Mouse (Mus musculus): ENCODE measurements around the gene Nucb1. TPM values are rescaled to one million over a fixed set of nuclear protein-coding genes. Genes with fewer than 3 reads are reported as not detected.

The Nucb1 gene
- polyA plus RNA-seq, 1 experiment, result 405 TPM

GRCm38 (mm10) chr7:45457204-45458060 is 52.8 kb downstream of the Nucb1 start:
- peak; percentile 91 for DNase-seq
- peaks cover 19% of the 10 kb centered on the region for H3K4me1 ChIP-seq (ENCODE audit: control insufficient read depth, insufficient read depth, low read length)

DNA sequence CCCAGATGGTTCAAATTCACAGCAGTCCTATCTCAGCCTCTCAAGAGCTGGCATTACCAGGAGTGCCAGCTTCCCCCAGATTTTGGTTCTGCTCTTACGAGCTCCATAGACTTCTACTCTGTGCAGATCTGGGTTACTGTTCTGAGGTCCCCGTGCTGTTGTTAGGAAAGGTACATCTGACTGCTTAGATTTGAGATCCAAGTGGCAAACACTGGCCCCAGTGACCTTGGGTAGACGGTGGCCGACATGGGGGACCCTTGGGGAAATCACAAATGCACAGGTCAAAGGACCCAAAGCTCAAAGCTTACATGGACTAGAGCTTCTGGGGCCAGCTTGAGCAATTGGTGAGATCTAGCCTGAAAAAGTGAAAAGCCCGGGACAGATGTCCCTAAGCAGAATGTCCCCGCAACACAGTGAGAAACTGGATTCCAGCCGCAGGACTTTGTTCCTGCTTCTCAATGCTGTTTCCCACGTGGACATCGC is 53.4 kb downstream of the Nucb1 start:
- peaks cover 16% of the 10 kb centered on the region for H3K4me1 ChIP-seq (ENCODE audit: control insufficient read depth, insufficient read depth, low read length)
- peaks cover 11% of the 10 kb centered on the region for H3K36me3 ChIP-seq (ENCODE audit: control insufficient read depth, insufficient read depth, low read length)
- DNase-seq, result no peak
- peak overlapping the region; percentile 34 for H3K27ac ChIP-seq (ENCODE audit: insufficient read depth, low read depth, low read length)
- WGBS, result 25% methylated on average over 9 of the region's 9 CpGs
- H3K4me3 ChIP-seq (ENCODE audit: insufficient read depth, low read depth, low read length), result no peak overlapping the region
- TF ChIP-seq POLR2A (IDR thresholded peaks at IDR 0.05; ENCODE audit: low read depth, low read length), result no peak
- TF ChIP-seq CTCF (conservative IDR thresholded peaks at IDR 0.05; ENCODE audit: insufficient read depth, insufficient read length, low read depth, low read length), result no peak
- no peaks in the 10 kb centered on the region for H3K27me3 ChIP-seq (replicated peaks; ENCODE audit: control insufficient read depth, insufficient read depth, low read length)

More at GRCm38 (mm10) chr7:45457204-45458060, 52.8 kb downstream of the Nucb1 start:
- no peaks in the 10 kb centered on the region for H3K27me3 ChIP-seq (replicated peaks; ENCODE audit: control insufficient read depth, insufficient read depth, low read length)
- H3K27ac ChIP-seq (ENCODE audit: insufficient read depth, low read depth, low read length), result peak overlapping the region; percentile 83
- peak overlapping the region; percentile 82 for H3K4me3 ChIP-seq (ENCODE audit: insufficient read depth, low read depth, low read length)
- TF ChIP-seq CTCF (conservative IDR thresholded peaks at IDR 0.05; ENCODE audit: insufficient read depth, insufficient read length, low read depth, low read length), result no peak
- TF ChIP-seq POLR2A (IDR thresholded peaks at IDR 0.05; ENCODE audit: low read depth, low read length), result no peak
- H3K36me3 ChIP-seq (ENCODE audit: control insufficient read depth, insufficient read depth, low read length), result peaks cover 11% of the 10 kb centered on the region
- WGBS, result 27% methylated on average over 10 of the region's 10 CpGs

DNA sequence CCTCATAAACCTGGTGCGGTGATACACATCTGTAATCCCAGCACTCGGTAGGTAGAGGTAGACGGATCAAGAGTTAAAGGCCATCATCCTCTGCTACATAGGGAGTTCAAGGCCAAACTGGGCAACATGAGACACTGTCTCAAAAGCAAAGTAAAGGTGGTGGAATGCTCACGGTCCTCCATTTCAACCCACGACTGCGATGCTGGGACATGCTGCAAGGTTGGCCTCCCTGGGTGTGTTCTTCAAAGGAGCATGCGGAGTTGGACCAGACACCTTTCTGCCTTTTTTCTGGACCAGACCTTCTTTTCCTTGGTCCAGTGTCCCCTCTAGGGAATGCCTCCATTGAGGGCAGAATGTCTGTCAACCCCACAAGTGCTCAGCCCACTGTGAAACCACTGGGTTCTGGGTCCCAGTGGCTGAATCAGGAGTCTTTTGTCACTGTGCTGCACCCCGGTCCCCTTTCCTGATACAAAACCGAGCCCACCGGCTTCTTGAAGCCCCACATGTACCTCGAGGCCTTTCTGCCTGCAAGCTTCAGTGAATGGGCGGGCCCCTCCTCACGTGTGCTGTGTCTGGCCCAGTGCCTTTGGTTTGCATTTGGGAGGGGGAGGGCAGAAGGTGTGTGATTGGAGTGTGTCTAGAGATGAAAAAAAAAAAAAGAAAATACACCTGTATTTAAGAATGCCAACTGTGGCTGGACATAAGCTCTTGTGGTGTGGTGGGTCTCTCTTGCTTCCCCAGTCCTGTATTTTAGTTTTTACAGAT is 54.1 kb downstream of the Nucb1 start:
- DNase-seq, result no peak
- Histone ChIP-seq H3K27me3 (replicated peaks; ENCODE audit: control insufficient read depth, insufficient read depth, low read length) (no peaks in the 10 kb centered on the region), H3K4me1 (ENCODE audit: control insufficient read depth, insufficient read depth, low read length) (peaks cover 14% of the 10 kb centered on the region), H3K4me3 (ENCODE audit: insufficient read depth, low read depth, low read length) (no peak overlapping the region), H3K27ac (ENCODE audit: insufficient read depth, low read depth, low read length) (peak overlapping the region; percentile 34; the same call in 1 of the 2 replicates), H3K36me3 (ENCODE audit: control insufficient read depth, insufficient read depth, low read length) (peaks cover 11% of the 10 kb centered on the region)
- no peak for TF ChIP-seq POLR2A (IDR thresholded peaks at IDR 0.05; ENCODE audit: low read depth, low read length)
- TF ChIP-seq CTCF (conservative IDR thresholded peaks at IDR 0.05; ENCODE audit: insufficient read depth, insufficient read length, low read depth, low read length), result no peak
- 71% methylated on average over 13 of the region's 13 CpGs for WGBS

DNA sequence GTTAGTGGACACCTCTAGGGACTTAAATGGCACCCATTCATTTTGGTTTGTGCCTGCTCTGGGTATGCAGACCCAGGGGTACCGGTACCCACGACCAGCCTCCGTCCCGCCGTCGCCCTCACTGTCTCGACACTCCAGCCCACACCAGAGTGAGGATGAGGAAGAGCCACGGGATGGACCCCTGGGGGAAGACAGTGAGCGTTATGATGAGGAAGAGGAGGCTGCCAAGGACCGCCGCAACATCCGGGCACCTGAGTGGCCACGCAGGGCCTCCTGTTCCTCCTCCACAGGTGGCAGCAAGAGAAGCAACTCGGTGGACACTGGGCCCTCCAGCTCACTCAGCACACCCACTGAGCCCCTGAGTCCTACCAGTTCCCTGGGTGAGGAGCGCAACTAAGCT is 55.2 kb downstream of the Nucb1 start:
- Histone ChIP-seq H3K4me1 (ENCODE audit: control insufficient read depth, insufficient read depth, low read length) (peaks cover 8% of the 10 kb centered on the region; the same call in 1 of the 2 replicates), H3K36me3 (ENCODE audit: control insufficient read depth, insufficient read depth, low read length) (peaks cover 11% of the 10 kb centered on the region), H3K27me3 (replicated peaks; ENCODE audit: control insufficient read depth, insufficient read depth, low read length) (no peaks in the 10 kb centered on the region), H3K4me3 (ENCODE audit: insufficient read depth, low read depth, low read length) (no peak overlapping the region), H3K27ac (ENCODE audit: insufficient read depth, low read depth, low read length) (no peak overlapping the region)
- DNase-seq, result no peak
- WGBS, result 93% methylated on average over 15 of the region's 15 CpGs
- TF ChIP-seq POLR2A (IDR thresholded peaks at IDR 0.05; ENCODE audit: low read depth, low read length) (no peak), CTCF (conservative IDR thresholded peaks at IDR 0.05; ENCODE audit: insufficient read depth, insufficient read length, low read depth, low read length) (no peak)

DNA sequence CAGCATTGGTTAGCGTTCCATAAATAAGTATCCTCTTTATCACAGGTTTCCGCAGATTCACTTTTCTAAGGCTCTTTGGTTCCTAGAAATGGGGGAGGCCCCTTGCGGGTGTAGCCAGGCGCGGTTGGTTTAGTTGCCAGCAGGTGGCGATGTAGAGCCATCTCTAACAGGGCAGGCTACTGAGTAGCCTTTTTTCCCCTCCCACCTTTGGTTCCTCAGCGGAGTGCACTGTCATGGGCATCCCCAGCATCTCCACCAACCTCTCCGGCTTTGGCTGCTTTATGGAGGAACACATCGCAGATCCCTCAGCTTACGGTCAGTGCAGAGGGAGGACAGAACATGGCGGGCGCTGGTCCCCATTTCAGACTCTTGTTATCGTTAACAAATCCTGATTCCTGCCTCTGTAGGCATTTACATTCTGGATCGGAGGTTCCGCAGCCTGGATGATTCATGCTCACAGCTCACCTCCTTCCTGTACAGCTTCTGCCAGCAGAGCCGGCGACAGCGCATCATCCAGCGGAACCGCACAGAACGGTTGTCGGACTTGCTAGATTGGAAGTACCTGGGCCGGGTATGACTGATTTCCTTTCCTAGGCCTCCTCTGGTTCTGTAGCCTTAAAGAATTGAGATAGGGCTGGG is 58.7 kb downstream of the Nucb1 start:
- H3K27me3 ChIP-seq (replicated peaks; ENCODE audit: control insufficient read depth, insufficient read depth, low read length), result no peaks in the 10 kb centered on the region

GRCm38 (mm10) chr7:45449974-45450373 is 60.2 kb downstream of the Nucb1 start:
- no peak for TF ChIP-seq CTCF (conservative IDR thresholded peaks at IDR 0.05; ENCODE audit: insufficient read depth, insufficient read length, low read depth, low read length)
- 100% methylated on average over 1 of the region's 1 CpGs for WGBS
- no peaks in the 10 kb centered on the region for H3K36me3 ChIP-seq (ENCODE audit: control insufficient read depth, insufficient read depth, low read length)
- H3K4me1 ChIP-seq (ENCODE audit: control insufficient read depth, insufficient read depth, low read length), result no peaks in the 10 kb centered on the region
- H3K4me3 ChIP-seq (ENCODE audit: insufficient read depth, low read depth, low read length), result no peak overlapping the region
- DNase-seq, result no peak
- H3K27me3 ChIP-seq (replicated peaks; ENCODE audit: control insufficient read depth, insufficient read depth, low read length), result no peaks in the 10 kb centered on the region
- H3K27ac ChIP-seq (ENCODE audit: insufficient read depth, low read depth, low read length), result no peak overlapping the region

More for the DNA sequence above, 58.7 kb downstream of the Nucb1 start:
- no peak overlapping the region for H3K27ac ChIP-seq (ENCODE audit: insufficient read depth, low read depth, low read length)
- no peak overlapping the region for H3K4me3 ChIP-seq (ENCODE audit: insufficient read depth, low read depth, low read length)
- H3K4me1 ChIP-seq (ENCODE audit: control insufficient read depth, insufficient read depth, low read length), result no peaks in the 10 kb centered on the region
- H3K36me3 ChIP-seq (ENCODE audit: control insufficient read depth, insufficient read depth, low read length), result no peaks in the 10 kb centered on the region
- TF ChIP-seq CTCF (conservative IDR thresholded peaks at IDR 0.05; ENCODE audit: insufficient read depth, insufficient read length, low read depth, low read length) (peak; percentile 85), POLR2A (IDR thresholded peaks at IDR 0.05; ENCODE audit: low read depth, low read length) (no peak)
- peak; percentile 83 for DNase-seq
- 55% methylated on average over 23 of the region's 23 CpGs for WGBS

All from kidney, adult 2 months (tissue).